Mouse (Mus musculus): ENCODE measurements around the gene Dtl. TPM values are rescaled to one million over a fixed set of nuclear protein-coding genes. Genes with fewer than 3 reads are reported as not detected.

Gene Dtl
- polyA plus RNA-seq, 1 experiment, result 81.1 TPM

GRCm38 (mm10) chr1:191562823-191563365 lies 12.4 kb downstream of the Dtl start:
- Histone ChIP-seq H3K36me3 (ENCODE audit: control insufficient read depth, insufficient read depth, low read length, poor library complexity, severe bottlenecking) (peaks cover 67% of the 10 kb centered on the region), H3K9ac (ENCODE audit: low read depth, poor library complexity, severe bottlenecking) (no peak overlapping the region), H3K4me3 (ENCODE audit: low read depth, low read length) (no peak overlapping the region), H3K9me3 (replicated peaks; ENCODE audit: control insufficient read depth, insufficient read depth, low read length, poor library complexity, severe bottlenecking) (no peaks in the 10 kb centered on the region), H3K4me1 (ENCODE audit: control insufficient read depth, insufficient read depth, low read length) (no peaks in the 10 kb centered on the region), H3K27ac (ENCODE audit: insufficient read depth, low read length) (no peak overlapping the region), H3K27me3 (ENCODE audit: control insufficient read depth, insufficient read depth, low read length, poor library complexity, severe bottlenecking) (no peaks in the 10 kb centered on the region)
- TF ChIP-seq CTCF (IDR thresholded peaks at IDR 0.05; ENCODE audit: low read depth, low read length) (no peak), EP300 (IDR thresholded peaks at IDR 0.05; ENCODE audit: insufficient read depth, low read depth, low read length) (no peak), POLR2A (IDR thresholded peaks at IDR 0.05; ENCODE audit: insufficient read depth, low read length) (no peak)

GRCm38 (mm10) chr1:191559779-191560178 lies 15.6 kb downstream of the Dtl start:
- no peak overlapping the region for H3K9ac ChIP-seq (ENCODE audit: low read depth, poor library complexity, severe bottlenecking)
- no peak overlapping the region for H3K4me3 ChIP-seq (ENCODE audit: low read depth, low read length)
- H3K9me3 ChIP-seq (replicated peaks; ENCODE audit: control insufficient read depth, insufficient read depth, low read length, poor library complexity, severe bottlenecking), result no peaks in the 10 kb centered on the region
- H3K4me1 ChIP-seq (ENCODE audit: control insufficient read depth, insufficient read depth, low read length), result no peaks in the 10 kb centered on the region
- H3K27ac ChIP-seq (ENCODE audit: insufficient read depth, low read length), result no peak overlapping the region
- H3K36me3 ChIP-seq (ENCODE audit: control insufficient read depth, insufficient read depth, low read length, poor library complexity, severe bottlenecking), result peaks cover 68% of the 10 kb centered on the region
- TF ChIP-seq CTCF (IDR thresholded peaks at IDR 0.05; ENCODE audit: low read depth, low read length) (no peak), POLR2A (IDR thresholded peaks at IDR 0.05; ENCODE audit: insufficient read depth, low read length) (no peak), EP300 (IDR thresholded peaks at IDR 0.05; ENCODE audit: insufficient read depth, low read depth, low read length) (no peak)
- no peaks in the 10 kb centered on the region for H3K27me3 ChIP-seq (ENCODE audit: control insufficient read depth, insufficient read depth, low read length, poor library complexity, severe bottlenecking)

- H3K4me3 ChIP-seq (ENCODE audit: low read depth, low read length), result no peak overlapping the region
- H3K9me3 ChIP-seq (replicated peaks; ENCODE audit: control insufficient read depth, insufficient read depth, low read length, poor library complexity, severe bottlenecking), result no peaks in the 10 kb centered on the region
- no peaks in the 10 kb centered on the region for H3K27me3 ChIP-seq (ENCODE audit: control insufficient read depth, insufficient read depth, low read length, poor library complexity, severe bottlenecking)
- no peak overlapping the region for H3K9ac ChIP-seq (ENCODE audit: low read depth, poor library complexity, severe bottlenecking)
- H3K36me3 ChIP-seq (ENCODE audit: control insufficient read depth, insufficient read depth, low read length, poor library complexity, severe bottlenecking), result peaks cover 80% of the 10 kb centered on the region
- H3K4me1 ChIP-seq (ENCODE audit: control insufficient read depth, insufficient read depth, low read length), result no peaks in the 10 kb centered on the region
- no peak overlapping the region for H3K27ac ChIP-seq (ENCODE audit: insufficient read depth, low read length)
- no peak for TF ChIP-seq POLR2A (IDR thresholded peaks at IDR 0.05; ENCODE audit: insufficient read depth, low read length)
- no peak for TF ChIP-seq EP300 (IDR thresholded peaks at IDR 0.05; ENCODE audit: insufficient read depth, low read depth, low read length)
- TF ChIP-seq CTCF (IDR thresholded peaks at IDR 0.05; ENCODE audit: low read depth, low read length), result no peak
These were observed 18.2 kb downstream of the Dtl start for GRCm38 (mm10) chr1:191557109-191557508.

GRCm38 (mm10) chr1:191550786-191551185 lies 24.6 kb downstream of the Dtl start:
- Histone ChIP-seq H3K9ac (ENCODE audit: low read depth, poor library complexity, severe bottlenecking) (no peak overlapping the region), H3K27ac (ENCODE audit: insufficient read depth, low read length) (no peak overlapping the region), H3K36me3 (ENCODE audit: control insufficient read depth, insufficient read depth, low read length, poor library complexity, severe bottlenecking) (peaks cover 69% of the 10 kb centered on the region), H3K4me1 (ENCODE audit: control insufficient read depth, insufficient read depth, low read length) (no peaks in the 10 kb centered on the region), H3K9me3 (replicated peaks; ENCODE audit: control insufficient read depth, insufficient read depth, low read length, poor library complexity, severe bottlenecking) (no peaks in the 10 kb centered on the region), H3K27me3 (ENCODE audit: control insufficient read depth, insufficient read depth, low read length, poor library complexity, severe bottlenecking) (no peaks in the 10 kb centered on the region), H3K4me3 (ENCODE audit: low read depth, low read length) (no peak overlapping the region)
- TF ChIP-seq POLR2A (IDR thresholded peaks at IDR 0.05; ENCODE audit: insufficient read depth, low read length) (no peak), EP300 (IDR thresholded peaks at IDR 0.05; ENCODE audit: insufficient read depth, low read depth, low read length) (no peak), CTCF (IDR thresholded peaks at IDR 0.05; ENCODE audit: low read depth, low read length) (no peak)

GRCm38 (mm10) chr1:191543747-191544146 lies 31.6 kb downstream of the Dtl start:
- no peak overlapping the region for H3K27ac ChIP-seq (ENCODE audit: insufficient read depth, low read length)
- no peaks in the 10 kb centered on the region for H3K9me3 ChIP-seq (replicated peaks; ENCODE audit: control insufficient read depth, insufficient read depth, low read length, poor library complexity, severe bottlenecking)
- TF ChIP-seq EP300 (IDR thresholded peaks at IDR 0.05; ENCODE audit: insufficient read depth, low read depth, low read length) (no peak), POLR2A (IDR thresholded peaks at IDR 0.05; ENCODE audit: insufficient read depth, low read length) (no peak), CTCF (IDR thresholded peaks at IDR 0.05; ENCODE audit: low read depth, low read length) (no peak)
- H3K36me3 ChIP-seq (ENCODE audit: control insufficient read depth, insufficient read depth, low read length, poor library complexity, severe bottlenecking), result peaks cover 91% of the 10 kb centered on the region
- no peaks in the 10 kb centered on the region for H3K4me1 ChIP-seq (ENCODE audit: control insufficient read depth, insufficient read depth, low read length)
- H3K9ac ChIP-seq (ENCODE audit: low read depth, poor library complexity, severe bottlenecking), result no peak overlapping the region
- H3K4me3 ChIP-seq (ENCODE audit: low read depth, low read length), result no peak overlapping the region
- H3K27me3 ChIP-seq (ENCODE audit: control insufficient read depth, insufficient read depth, low read length, poor library complexity, severe bottlenecking), result no peaks in the 10 kb centered on the region

- TF ChIP-seq CTCF (IDR thresholded peaks at IDR 0.05; ENCODE audit: low read depth, low read length) (no peak), EP300 (IDR thresholded peaks at IDR 0.05; ENCODE audit: insufficient read depth, low read depth, low read length) (no peak), POLR2A (IDR thresholded peaks at IDR 0.05; ENCODE audit: insufficient read depth, low read length) (no peak)
- Histone ChIP-seq H3K4me1 (ENCODE audit: control insufficient read depth, insufficient read depth, low read length) (no peaks in the 10 kb centered on the region), H3K27me3 (ENCODE audit: control insufficient read depth, insufficient read depth, low read length, poor library complexity, severe bottlenecking) (no peaks in the 10 kb centered on the region), H3K4me3 (ENCODE audit: low read depth, low read length) (no peak overlapping the region), H3K27ac (ENCODE audit: insufficient read depth, low read length) (no peak overlapping the region), H3K36me3 (ENCODE audit: control insufficient read depth, insufficient read depth, low read length, poor library complexity, severe bottlenecking) (peaks cover 91% of the 10 kb centered on the region), H3K9me3 (replicated peaks; ENCODE audit: control insufficient read depth, insufficient read depth, low read length, poor library complexity, severe bottlenecking) (no peaks in the 10 kb centered on the region), H3K9ac (ENCODE audit: low read depth, poor library complexity, severe bottlenecking) (no peak overlapping the region)
These were observed 33.7 kb downstream of the Dtl start for GRCm38 (mm10) chr1:191541619-191542018.
